Mouse (Mus musculus): ENCODE data around the gene Gnb3.

DNA sequence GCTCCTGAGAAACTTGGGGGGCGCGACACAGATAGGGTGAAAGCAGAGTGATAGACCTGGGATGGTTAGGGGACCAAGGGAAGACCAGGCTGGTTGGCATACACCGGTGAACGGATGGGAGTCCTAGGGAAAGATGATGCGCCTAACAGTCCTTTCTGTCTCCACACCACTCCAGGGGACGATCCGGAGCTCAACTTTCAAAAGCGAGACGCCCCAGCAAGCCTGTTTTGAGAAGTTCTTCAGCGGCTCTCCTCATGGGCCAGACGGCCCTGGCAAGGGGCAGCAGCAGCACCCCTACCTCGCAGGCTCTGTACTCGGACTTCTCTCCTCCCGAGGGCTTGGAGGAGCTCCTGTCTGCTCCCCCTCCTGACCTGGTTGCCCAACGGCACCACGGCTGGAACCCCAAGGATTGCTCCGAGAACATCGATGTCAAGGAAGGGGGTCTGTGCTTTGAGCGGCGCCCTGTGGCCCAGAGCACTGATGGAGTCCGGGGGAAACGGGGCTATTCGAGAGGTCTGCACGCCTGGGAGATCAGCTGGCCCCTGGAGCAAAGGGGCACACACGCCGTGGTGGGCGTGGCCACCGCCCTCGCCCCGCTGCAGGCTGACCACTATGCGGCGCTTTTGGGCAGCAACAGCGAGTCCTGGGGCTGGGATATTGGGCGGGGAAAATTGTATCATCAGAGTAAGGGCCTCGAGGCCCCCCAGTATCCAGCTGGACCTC is 30.9 kb downstream of the Gnb3 start:
- peak; percentile 71 for TF ChIP-seq CTCF (conservative IDR thresholded peaks at IDR 0.05; ENCODE audit: insufficient read depth, insufficient read length, low read depth, low read length)
- TF ChIP-seq POLR2A (IDR thresholded peaks at IDR 0.05; ENCODE audit: low read depth, low read length): no peak

Data from kidney, adult 2 months (tissue).